Mouse (Mus musculus) heart, postnatal 0 days (tissue): ENCODE measurements around the gene Lrrc47.

Experiments
- CTCF ChIP-seq: IDR thresholded peaks from 2 replicates; pipeline ENCODE4 v1.5.1; 2016; ENCODE audit warnings: antibody characterized with exemption, control low read depth, low read depth
- EP300 ChIP-seq: IDR thresholded peaks from 2 replicates; pipeline ENCODE4 v1.6.1; 2016; ENCODE audit warnings: antibody characterized with exemption, low read depth

GRCm38 (mm10) chr4:154022407-154022806 lies 10.9 kb downstream of the Lrrc47 start:
- TF ChIP-seq CTCF (no peak), EP300 (no peak)
